Mouse (Mus musculus): ENCODE measurements around the gene Gli3. TPM values are rescaled to one million over a fixed set of nuclear protein-coding genes. Genes with fewer than 3 reads are reported as not detected.

Gli3 gene
- 7.7 and 8.9 TPM in 2 replicates for polyA plus RNA-seq (2015; fragmentation: Nextera tagmentation; extraction: Ambion mirVana)

DNA sequence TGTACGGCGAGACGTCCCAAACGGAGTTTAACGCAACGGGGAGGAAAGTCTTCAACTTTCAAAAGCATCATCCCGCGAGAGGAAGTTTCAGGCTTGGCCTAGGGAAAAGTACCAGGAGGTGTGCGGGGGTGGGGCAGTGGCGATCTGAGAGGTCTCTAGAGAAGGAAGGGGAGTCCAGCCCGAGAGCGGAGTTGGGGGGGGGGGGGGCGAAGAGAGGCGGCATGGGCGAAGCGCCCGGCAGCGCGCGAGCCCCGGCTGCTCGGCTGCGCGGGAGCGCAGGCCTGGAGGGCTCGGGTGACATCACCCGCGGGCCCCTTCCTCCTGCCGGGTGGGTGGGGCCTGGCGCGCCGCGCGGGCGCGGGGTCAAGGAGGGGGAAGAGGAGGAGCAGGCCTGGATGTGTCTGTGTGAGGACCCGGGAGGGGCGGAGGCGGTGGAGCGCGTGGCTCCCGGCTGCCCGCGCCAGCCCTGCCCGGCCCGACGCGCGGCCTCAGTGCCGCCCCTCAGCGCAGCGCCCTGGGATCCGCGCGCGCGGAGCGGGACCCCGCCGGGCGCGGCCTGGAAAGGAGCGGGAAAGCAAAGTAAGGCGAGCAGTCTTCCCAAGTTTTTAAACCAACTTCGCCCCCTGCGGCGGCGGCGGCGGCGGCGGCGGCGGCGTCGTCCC is at the start of gene Gli3:
Gene Gli3, plus strand, starts transcription at position 406 of the 662 bp plus-strand sequence.
- Histone ChIP-seq H3K9ac (ENCODE audit: low read depth, low read length) (peak within 1 kb of the TSS; percentile 84), H3K27me3 (replicated peaks; ENCODE audit: control insufficient read depth, insufficient read depth, low read length) (peaks cover 22% of the 10 kb centered on the region), H3K4me2 (ENCODE audit: low read depth, low read length) (peak within 1 kb of the TSS; percentile 83), H3K27ac (ENCODE audit: low read length) (peak within 1 kb of the TSS; percentile 97), H3K4me3 (ENCODE audit: low read length) (peak within 1 kb of the TSS; percentile 76), H3K36me3 (ENCODE audit: control insufficient read depth, insufficient read depth, low read length) (no peaks in the 10 kb centered on the region), H3K4me1 (ENCODE audit: control insufficient read depth, insufficient read depth, low read length) (no peaks in the 10 kb centered on the region), H3K9me3 (ENCODE audit: control insufficient read depth, low read length) (no peaks in the 10 kb centered on the region)
- ATAC-seq = peak; percentile 94
- WGBS = under 1% methylated on average over 49 of the region's 76 CpGs

DNA sequence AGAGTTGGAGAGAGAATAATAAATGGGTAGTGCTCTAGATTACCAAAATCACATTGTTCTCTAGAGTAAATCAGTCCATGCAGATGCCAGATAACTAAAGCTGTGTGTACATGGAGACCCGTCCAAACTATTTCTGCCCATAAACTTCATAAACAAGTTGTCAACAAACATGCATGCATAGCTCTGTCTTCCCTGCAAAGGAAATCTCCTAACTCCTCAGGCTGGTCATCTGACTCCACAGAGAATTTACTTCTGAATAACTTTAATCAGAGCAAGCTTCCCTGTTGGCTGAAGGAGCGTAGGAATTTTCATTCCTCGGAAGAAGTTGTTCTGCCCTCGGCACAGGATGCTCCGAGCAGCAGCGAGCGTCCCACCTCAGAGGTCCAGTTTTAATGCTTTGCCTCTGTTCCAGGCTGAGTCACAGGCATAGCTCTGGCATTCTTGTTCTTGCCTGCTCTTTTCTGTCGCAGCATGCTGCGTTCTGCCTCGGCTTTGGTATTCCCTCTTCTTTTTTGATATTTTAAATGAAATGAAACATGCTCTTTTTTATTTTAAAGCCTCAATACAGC is 41.8 kb upstream of the Gli3 start:
- Histone ChIP-seq H3K9me3 (ENCODE audit: control insufficient read depth, low read length) (no peaks in the 10 kb centered on the region), H3K9ac (ENCODE audit: low read depth, low read length) (no peak overlapping the region), H3K36me3 (ENCODE audit: control insufficient read depth, insufficient read depth, low read length) (no peaks in the 10 kb centered on the region), H3K4me2 (ENCODE audit: low read depth, low read length) (peak overlapping the region; percentile 1; the same call in 1 of the 2 replicates), H3K27me3 (replicated peaks; ENCODE audit: control insufficient read depth, insufficient read depth, low read length) (no peaks in the 10 kb centered on the region), H3K27ac (ENCODE audit: low read length) (no peak overlapping the region), H3K4me1 (ENCODE audit: control insufficient read depth, insufficient read depth, low read length) (no peaks in the 10 kb centered on the region), H3K4me3 (ENCODE audit: low read length) (no peak overlapping the region)
- ATAC-seq = no peak
- WGBS = 39% methylated on average over 10 of the region's 10 CpGs

DNA sequence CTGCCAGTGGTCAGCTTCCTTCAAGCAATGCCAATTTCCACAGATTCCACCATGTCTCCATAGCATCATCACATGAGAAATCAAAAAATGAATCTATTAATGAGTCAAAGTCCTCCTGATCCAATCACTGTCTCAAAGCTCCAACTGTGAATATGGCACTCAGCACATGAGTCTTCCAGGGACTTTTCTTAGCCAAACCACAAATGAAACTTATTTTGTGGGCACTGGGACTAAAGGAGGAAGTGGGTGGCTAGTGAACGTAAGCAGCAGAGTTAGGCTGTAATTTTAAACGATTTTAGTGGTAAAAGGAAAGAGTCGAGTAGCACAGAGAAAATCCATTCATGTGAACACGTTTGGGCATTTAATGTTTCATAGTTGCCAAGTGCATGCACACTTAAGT is 21.0 kb upstream of the Gli3 start:
- H3K4me3 ChIP-seq (ENCODE audit: low read length) = no peak overlapping the region

DNA sequence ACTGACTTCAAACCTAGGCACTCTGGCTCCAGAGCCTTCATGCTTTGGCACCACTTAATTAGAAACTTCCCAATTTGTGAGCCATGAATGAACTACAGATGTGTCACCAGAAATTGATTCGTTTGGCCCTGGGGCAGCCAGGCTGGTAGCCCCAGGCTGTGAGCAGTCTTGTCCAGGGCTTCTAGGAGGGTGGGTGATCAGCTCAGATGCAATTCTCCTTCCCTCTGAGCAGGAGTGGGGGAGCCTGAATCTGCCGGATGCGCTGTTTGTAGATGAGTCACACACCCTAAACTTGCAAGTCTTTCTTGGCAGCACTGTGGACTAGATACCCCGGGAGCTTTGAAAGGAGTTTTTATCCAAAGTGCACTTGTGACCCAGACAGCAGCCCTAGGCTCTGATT is 18.7 kb upstream of the Gli3 start:
- no peaks in the 10 kb centered on the region for H3K36me3 ChIP-seq (ENCODE audit: control insufficient read depth, insufficient read depth, low read length)
- no peaks in the 10 kb centered on the region for H3K4me1 ChIP-seq (ENCODE audit: control insufficient read depth, insufficient read depth, low read length)
- H3K9me3 ChIP-seq (ENCODE audit: control insufficient read depth, low read length) = no peaks in the 10 kb centered on the region
- no peaks in the 10 kb centered on the region for H3K27me3 ChIP-seq (replicated peaks; ENCODE audit: control insufficient read depth, insufficient read depth, low read length)
- H3K27ac ChIP-seq (ENCODE audit: low read length) = no peak overlapping the region
- no peak overlapping the region for H3K4me2 ChIP-seq (ENCODE audit: low read depth, low read length)
- H3K9ac ChIP-seq (ENCODE audit: low read depth, low read length) = no peak overlapping the region
- 64% methylated on average over 4 of the region's 4 CpGs for WGBS
- ATAC-seq = no peak
- no peak overlapping the region for H3K4me3 ChIP-seq (ENCODE audit: low read length)

More for the DNA sequence above, 21.0 kb upstream of the Gli3 start:
- Histone ChIP-seq H3K27ac (ENCODE audit: low read length) (no peak overlapping the region), H3K4me2 (ENCODE audit: low read depth, low read length) (no peak overlapping the region), H3K9me3 (ENCODE audit: control insufficient read depth, low read length) (no peaks in the 10 kb centered on the region), H3K36me3 (ENCODE audit: control insufficient read depth, insufficient read depth, low read length) (no peaks in the 10 kb centered on the region), H3K9ac (ENCODE audit: low read depth, low read length) (no peak overlapping the region), H3K4me1 (ENCODE audit: control insufficient read depth, insufficient read depth, low read length) (no peaks in the 10 kb centered on the region), H3K27me3 (replicated peaks; ENCODE audit: control insufficient read depth, insufficient read depth, low read length) (no peaks in the 10 kb centered on the region)
- no peak for ATAC-seq
- WGBS = 82% methylated on average over 4 of the region's 4 CpGs

DNA sequence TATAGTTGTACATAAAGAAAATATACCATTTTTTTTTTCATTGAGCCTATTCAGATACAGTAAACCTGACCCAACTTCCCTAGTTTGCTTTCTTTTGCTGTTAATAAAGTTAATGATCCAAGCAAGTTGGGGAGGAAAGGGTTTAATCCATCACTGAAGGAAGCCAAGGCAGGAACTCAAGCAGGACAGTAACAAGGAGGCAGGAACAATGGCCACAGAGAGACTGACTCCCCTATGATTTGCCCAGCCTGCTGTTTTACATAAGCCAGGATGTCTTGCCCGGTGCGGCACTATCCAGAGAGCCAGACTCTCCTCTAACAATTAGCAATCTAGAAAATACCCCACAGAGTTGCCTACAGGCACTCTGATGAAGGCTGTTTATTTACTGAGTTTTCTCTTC is 17.4 kb upstream of the Gli3 start:
- Histone ChIP-seq H3K36me3 (ENCODE audit: control insufficient read depth, insufficient read depth, low read length) (no peaks in the 10 kb centered on the region), H3K4me3 (ENCODE audit: low read length) (no peak overlapping the region), H3K9ac (ENCODE audit: low read depth, low read length) (no peak overlapping the region), H3K4me2 (ENCODE audit: low read depth, low read length) (no peak overlapping the region), H3K27me3 (replicated peaks; ENCODE audit: control insufficient read depth, insufficient read depth, low read length) (no peaks in the 10 kb centered on the region), H3K27ac (ENCODE audit: low read length) (no peak overlapping the region), H3K4me1 (ENCODE audit: control insufficient read depth, insufficient read depth, low read length) (no peaks in the 10 kb centered on the region), H3K9me3 (ENCODE audit: control insufficient read depth, low read length) (no peaks in the 10 kb centered on the region)
- WGBS = 58% methylated on average over 2 of the region's 2 CpGs
- no peak for ATAC-seq

DNA sequence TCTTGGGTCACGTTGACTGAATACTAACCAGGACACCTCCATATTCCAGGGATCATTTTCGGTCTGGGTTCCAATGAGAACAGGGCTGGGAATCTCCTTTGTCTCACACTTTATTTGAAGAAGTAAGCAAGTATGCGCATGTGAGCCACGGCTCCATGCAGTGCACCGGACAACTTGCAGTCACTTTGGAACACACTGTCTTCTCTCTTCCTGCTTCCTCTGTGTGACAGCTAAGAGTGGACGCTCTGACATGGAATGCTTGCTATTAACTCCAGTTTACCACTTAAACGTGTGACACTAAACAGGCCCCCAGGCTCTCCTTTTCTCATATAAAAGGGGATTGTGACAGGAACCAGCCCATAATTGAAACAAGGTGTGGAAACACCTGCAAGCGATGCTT is 17.0 kb upstream of the Gli3 start:
- Histone ChIP-seq H3K9ac (ENCODE audit: low read depth, low read length) (no peak overlapping the region), H3K27me3 (replicated peaks; ENCODE audit: control insufficient read depth, insufficient read depth, low read length) (no peaks in the 10 kb centered on the region), H3K4me2 (ENCODE audit: low read depth, low read length) (no peak overlapping the region), H3K4me3 (ENCODE audit: low read length) (no peak overlapping the region), H3K36me3 (ENCODE audit: control insufficient read depth, insufficient read depth, low read length) (no peaks in the 10 kb centered on the region), H3K4me1 (ENCODE audit: control insufficient read depth, insufficient read depth, low read length) (no peaks in the 10 kb centered on the region), H3K9me3 (ENCODE audit: control insufficient read depth, low read length) (no peaks in the 10 kb centered on the region), H3K27ac (ENCODE audit: low read length) (no peak overlapping the region)
- no peak for ATAC-seq
- 67% methylated on average over 8 of the region's 8 CpGs for WGBS

DNA sequence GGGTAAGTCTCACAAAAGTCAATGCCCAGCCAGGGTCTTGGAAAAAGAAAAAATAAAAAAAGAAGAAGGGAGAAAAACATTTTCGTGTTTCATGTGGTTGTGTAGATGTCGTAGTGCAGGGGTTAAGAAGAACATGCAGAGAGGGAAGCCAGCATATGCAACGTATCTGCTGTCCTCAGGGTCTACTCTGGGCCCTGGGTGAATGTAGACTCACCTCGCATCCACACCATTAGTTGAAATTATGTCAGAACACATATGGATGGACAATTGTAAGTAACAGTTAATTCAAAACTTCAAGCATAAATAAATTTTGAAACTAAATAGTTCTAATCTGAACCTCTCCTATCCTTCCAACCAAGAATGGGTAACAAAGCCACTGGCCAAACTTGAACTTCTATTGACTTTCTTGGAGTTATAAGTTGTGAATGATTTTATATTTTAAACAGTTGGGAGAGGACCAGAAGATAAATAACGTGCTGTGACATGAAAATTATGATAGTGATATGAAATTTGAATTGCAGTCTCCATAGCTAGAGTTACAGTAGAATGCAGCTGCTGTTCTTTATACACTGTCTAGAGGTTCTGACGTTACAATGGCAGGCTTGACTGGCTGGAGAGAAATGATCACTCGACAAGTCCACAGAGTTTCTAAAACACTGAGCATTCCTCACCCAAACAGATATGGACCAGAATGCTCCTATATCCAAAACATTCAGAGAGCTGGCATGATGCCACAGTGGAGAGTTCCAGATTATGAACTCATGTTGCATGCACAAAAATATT is 16.1 kb upstream of the Gli3 start:
- Histone ChIP-seq H3K4me3 (ENCODE audit: low read length) (no peak overlapping the region), H3K36me3 (ENCODE audit: control insufficient read depth, insufficient read depth, low read length) (no peaks in the 10 kb centered on the region), H3K4me2 (ENCODE audit: low read depth, low read length) (no peak overlapping the region), H3K9ac (ENCODE audit: low read depth, low read length) (no peak overlapping the region), H3K27ac (ENCODE audit: low read length) (no peak overlapping the region), H3K4me1 (ENCODE audit: control insufficient read depth, insufficient read depth, low read length) (no peaks in the 10 kb centered on the region), H3K9me3 (ENCODE audit: control insufficient read depth, low read length) (no peaks in the 10 kb centered on the region), H3K27me3 (replicated peaks; ENCODE audit: control insufficient read depth, insufficient read depth, low read length) (no peaks in the 10 kb centered on the region)
- ATAC-seq = no peak
- 70% methylated on average over 7 of the region's 7 CpGs for WGBS

DNA sequence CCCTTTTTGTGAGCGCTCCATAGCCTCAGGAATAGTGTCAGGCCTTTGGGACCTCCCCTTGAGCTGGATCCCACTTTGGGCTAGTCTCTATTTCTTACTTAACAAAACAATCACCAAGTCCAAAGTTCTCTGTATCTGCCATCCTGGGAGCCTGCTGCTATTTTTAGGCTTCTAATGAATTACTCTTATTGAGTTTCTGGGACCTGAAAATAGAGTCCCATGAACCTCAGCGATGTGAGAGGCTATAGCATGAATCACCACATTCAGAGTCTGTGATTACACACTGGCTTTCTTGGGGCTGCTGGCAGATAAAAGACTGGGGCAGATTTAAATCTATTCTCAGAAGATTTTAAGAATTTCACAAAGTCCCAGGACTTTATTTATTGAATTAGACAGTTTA is 12.1 kb upstream of the Gli3 start:
- ATAC-seq = no peak
- H3K36me3 ChIP-seq (ENCODE audit: control insufficient read depth, insufficient read depth, low read length) = no peaks in the 10 kb centered on the region
- H3K9ac ChIP-seq (ENCODE audit: low read depth, low read length) = no peak overlapping the region
- H3K4me1 ChIP-seq (ENCODE audit: control insufficient read depth, insufficient read depth, low read length) = no peaks in the 10 kb centered on the region
- H3K9me3 ChIP-seq (ENCODE audit: control insufficient read depth, low read length) = no peaks in the 10 kb centered on the region
- H3K4me2 ChIP-seq (ENCODE audit: low read depth, low read length) = no peak overlapping the region
- H3K4me3 ChIP-seq (ENCODE audit: low read length) = no peak overlapping the region
- no peaks in the 10 kb centered on the region for H3K27me3 ChIP-seq (replicated peaks; ENCODE audit: control insufficient read depth, insufficient read depth, low read length)
- no peak overlapping the region for H3K27ac ChIP-seq (ENCODE audit: low read length)
- WGBS = 56% methylated on average over 2 of the region's 2 CpGs

DNA sequence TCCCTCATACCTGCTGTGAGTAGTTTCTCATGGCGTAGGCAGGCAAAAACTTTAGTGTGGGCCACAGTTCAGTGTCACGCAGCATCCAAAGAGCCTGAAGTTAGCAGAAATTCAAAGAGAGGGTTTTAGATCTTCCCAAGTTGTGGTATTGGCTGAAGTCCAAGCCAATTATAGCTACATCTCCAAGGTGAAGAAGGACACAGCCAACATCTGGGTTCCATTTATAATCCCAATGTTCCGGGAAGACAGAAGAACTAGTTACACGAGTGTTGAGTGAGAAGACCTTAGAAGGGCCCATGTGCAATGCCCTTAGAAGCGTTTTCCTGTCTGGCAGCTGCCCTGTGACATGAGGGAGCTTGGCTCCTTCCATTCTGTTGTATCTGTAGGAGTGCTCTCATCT is 5.2 kb upstream of the Gli3 start:
- Histone ChIP-seq H3K36me3 (ENCODE audit: control insufficient read depth, insufficient read depth, low read length) (no peaks in the 10 kb centered on the region), H3K9ac (ENCODE audit: low read depth, low read length) (no peak overlapping the region), H3K4me3 (ENCODE audit: low read length) (no peak overlapping the region), H3K27me3 (replicated peaks; ENCODE audit: control insufficient read depth, insufficient read depth, low read length) (peaks cover 5% of the 10 kb centered on the region), H3K4me1 (ENCODE audit: control insufficient read depth, insufficient read depth, low read length) (no peaks in the 10 kb centered on the region), H3K9me3 (ENCODE audit: control insufficient read depth, low read length) (no peaks in the 10 kb centered on the region), H3K27ac (ENCODE audit: low read length) (no peak overlapping the region), H3K4me2 (ENCODE audit: low read depth, low read length) (no peak overlapping the region)
- no peak for ATAC-seq
- WGBS = 64% methylated on average over 5 of the region's 5 CpGs
